Mouse (Mus musculus): ENCODE results near the gene Alcam. TPM values are rescaled to one million over a fixed set of nuclear protein-coding genes. Genes with fewer than 3 reads are reported as not detected.

Gene Alcam
- polyA plus RNA-seq, 1 experiment from 2014 or later: 35.2 TPM

DNA sequence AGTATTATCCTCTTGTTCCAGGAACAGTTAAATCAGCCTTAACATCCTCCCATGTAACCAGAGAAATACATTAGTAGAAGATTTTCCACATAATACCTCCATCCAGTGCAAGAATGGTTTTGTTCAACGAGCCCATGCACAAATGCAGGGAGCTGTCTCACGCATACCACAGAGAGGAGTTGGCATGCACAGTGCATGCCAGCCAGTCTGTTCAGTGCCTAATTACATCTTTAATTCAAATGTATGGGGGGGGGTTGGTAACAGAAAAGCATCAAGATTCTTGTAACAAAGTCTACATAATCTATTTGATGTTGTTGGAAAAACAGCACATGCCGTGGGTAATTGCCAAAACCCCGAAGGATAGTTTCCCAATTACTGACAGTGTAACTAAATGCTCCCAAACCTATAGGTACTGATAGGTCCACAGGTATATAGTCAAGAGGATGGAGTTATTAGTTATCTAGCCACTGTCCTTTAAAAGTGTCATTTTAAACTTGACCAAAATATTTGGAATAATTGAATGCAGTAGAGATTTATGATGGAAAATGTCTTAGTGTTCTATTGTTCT, 89.8 kb downstream of the Alcam start:
- Histone ChIP-seq H3K27me3 (ENCODE audit: control insufficient read depth, insufficient read depth, low read depth, low read length) (no peaks in the 10 kb centered on the region), H3K4me2 (ENCODE audit: low read length) (no peak overlapping the region), H3K4me1 (ENCODE audit: control insufficient read depth, insufficient read depth, low read length) (no peaks in the 10 kb centered on the region), H3K36me3 (ENCODE audit: control insufficient read depth, insufficient read depth, low read length) (no peaks in the 10 kb centered on the region), H3K9ac (ENCODE audit: low read depth, low read length) (no peak overlapping the region), H3K4me3 (ENCODE audit: low read depth, low read length) (no peak overlapping the region), H3K9me3 (replicated peaks; ENCODE audit: control insufficient read depth, low read length, poor library complexity, severe bottlenecking) (no peaks in the 10 kb centered on the region), H3K27ac (ENCODE audit: low read length) (no peak overlapping the region)
- ATAC-seq: no peak
- WGBS: 65% methylated on average over 4 of the region's 4 CpGs

- H3K27me3 ChIP-seq (ENCODE audit: control insufficient read depth, insufficient read depth, low read depth, low read length): no peaks in the 10 kb centered on the region
- WGBS: 83% methylated on average over 2 of the region's 2 CpGs
- H3K27ac ChIP-seq (ENCODE audit: low read length): no peak overlapping the region
- no peaks in the 10 kb centered on the region for H3K36me3 ChIP-seq (ENCODE audit: control insufficient read depth, insufficient read depth, low read length)
- no peaks in the 10 kb centered on the region for H3K4me1 ChIP-seq (ENCODE audit: control insufficient read depth, insufficient read depth, low read length)
- no peak overlapping the region for H3K4me2 ChIP-seq (ENCODE audit: low read length)
- no peaks in the 10 kb centered on the region for H3K9me3 ChIP-seq (replicated peaks; ENCODE audit: control insufficient read depth, low read length, poor library complexity, severe bottlenecking)
- ATAC-seq: no peak
- H3K4me3 ChIP-seq (ENCODE audit: low read depth, low read length): no peak overlapping the region
- H3K9ac ChIP-seq (ENCODE audit: low read depth, low read length): no peak overlapping the region
Measured at GRCm38 (mm10) chr16:52343467-52344033, 110.3 kb downstream of the Alcam start.

- ATAC-seq: no peak
- Histone ChIP-seq H3K4me2 (ENCODE audit: low read length) (no peak overlapping the region), H3K9ac (ENCODE audit: low read depth, low read length) (no peak overlapping the region), H3K9me3 (replicated peaks; ENCODE audit: control insufficient read depth, low read length, poor library complexity, severe bottlenecking) (no peaks in the 10 kb centered on the region), H3K4me3 (ENCODE audit: low read depth, low read length) (no peak overlapping the region), H3K27me3 (ENCODE audit: control insufficient read depth, insufficient read depth, low read depth, low read length) (no peaks in the 10 kb centered on the region), H3K27ac (ENCODE audit: low read length) (no peak overlapping the region), H3K4me1 (ENCODE audit: control insufficient read depth, insufficient read depth, low read length) (no peaks in the 10 kb centered on the region), H3K36me3 (ENCODE audit: control insufficient read depth, insufficient read depth, low read length) (no peaks in the 10 kb centered on the region)
- 86% methylated on average over 8 of the region's 8 CpGs for WGBS
Measured at GRCm38 (mm10) chr16:52342694-52343466, 111.0 kb downstream of the Alcam start.

DNA sequence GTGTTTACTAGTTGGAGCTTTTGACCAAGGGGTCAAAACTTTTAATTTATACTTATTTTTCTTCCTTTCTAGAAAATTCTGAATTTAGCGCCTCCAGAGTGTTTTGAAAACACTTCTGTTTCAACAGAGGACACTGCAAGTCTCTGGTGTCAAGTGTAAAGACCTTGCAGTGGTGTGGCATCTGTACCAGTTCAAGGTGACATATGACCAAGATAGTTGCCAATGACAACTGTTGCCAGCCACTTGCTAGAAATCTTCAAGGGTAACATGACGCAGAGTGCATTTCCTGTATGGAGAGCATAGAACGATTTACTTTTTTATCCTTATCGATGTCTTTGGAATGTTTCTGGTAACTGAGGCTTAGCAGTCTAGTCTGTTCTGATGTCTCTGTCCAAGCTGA, 119.8 kb downstream of the Alcam start:
- Histone ChIP-seq H3K4me3 (ENCODE audit: low read depth, low read length) (no peak overlapping the region), H3K9me3 (replicated peaks; ENCODE audit: control insufficient read depth, low read length, poor library complexity, severe bottlenecking) (no peaks in the 10 kb centered on the region; the same call in 1 of the 2 replicates), H3K27me3 (ENCODE audit: control insufficient read depth, insufficient read depth, low read depth, low read length) (no peaks in the 10 kb centered on the region), H3K27ac (ENCODE audit: low read length) (no peak overlapping the region), H3K9ac (ENCODE audit: low read depth, low read length) (no peak overlapping the region), H3K4me1 (ENCODE audit: control insufficient read depth, insufficient read depth, low read length) (no peaks in the 10 kb centered on the region), H3K4me2 (ENCODE audit: low read length) (no peak overlapping the region), H3K36me3 (ENCODE audit: control insufficient read depth, insufficient read depth, low read length) (no peaks in the 10 kb centered on the region)
- WGBS: 84% methylated on average over 4 of the region's 4 CpGs
- ATAC-seq: no peak

DNA sequence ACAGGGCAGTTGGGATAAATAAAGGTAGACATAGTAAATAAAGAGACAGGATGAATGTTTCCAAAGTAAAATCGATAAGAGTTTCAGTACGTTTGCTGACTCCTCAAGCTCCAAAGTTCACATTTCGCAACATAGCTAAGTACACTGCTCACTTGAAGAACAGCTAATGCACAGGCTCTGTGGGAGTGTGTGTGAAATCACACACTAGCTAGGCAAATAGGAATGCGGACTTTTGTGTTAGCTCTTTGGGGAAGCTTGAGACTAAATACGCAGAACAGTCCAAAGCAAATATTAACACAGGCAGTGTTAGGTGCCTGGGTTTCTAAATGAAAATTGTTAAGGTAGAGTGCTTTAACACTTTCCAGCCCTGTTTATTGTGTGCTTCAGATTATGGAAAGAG, 120.2 kb downstream of the Alcam start:
- H3K9me3 ChIP-seq (replicated peaks; ENCODE audit: control insufficient read depth, low read length, poor library complexity, severe bottlenecking): no peaks in the 10 kb centered on the region; the same call in 1 of the 2 replicates
- H3K4me1 ChIP-seq (ENCODE audit: control insufficient read depth, insufficient read depth, low read length): no peaks in the 10 kb centered on the region
- H3K9ac ChIP-seq (ENCODE audit: low read depth, low read length): no peak overlapping the region
- no peak for ATAC-seq
- no peaks in the 10 kb centered on the region for H3K27me3 ChIP-seq (ENCODE audit: control insufficient read depth, insufficient read depth, low read depth, low read length)
- no peak overlapping the region for H3K4me3 ChIP-seq (ENCODE audit: low read depth, low read length)
- no peaks in the 10 kb centered on the region for H3K36me3 ChIP-seq (ENCODE audit: control insufficient read depth, insufficient read depth, low read length)
- no peak overlapping the region for H3K27ac ChIP-seq (ENCODE audit: low read length)
- no peak overlapping the region for H3K4me2 ChIP-seq (ENCODE audit: low read length)
- WGBS: 83% methylated on average over 5 of the region's 5 CpGs

GRCm38 (mm10) chr16:52331341-52331830, 122.5 kb downstream of the Alcam start:
- Histone ChIP-seq H3K9me3 (replicated peaks; ENCODE audit: control insufficient read depth, low read length, poor library complexity, severe bottlenecking) (no peaks in the 10 kb centered on the region; the same call in 1 of the 2 replicates), H3K9ac (ENCODE audit: low read depth, low read length) (no peak overlapping the region), H3K27ac (ENCODE audit: low read length) (no peak overlapping the region), H3K4me2 (ENCODE audit: low read length) (no peak overlapping the region), H3K27me3 (ENCODE audit: control insufficient read depth, insufficient read depth, low read depth, low read length) (no peaks in the 10 kb centered on the region), H3K4me1 (ENCODE audit: control insufficient read depth, insufficient read depth, low read length) (no peaks in the 10 kb centered on the region), H3K36me3 (ENCODE audit: control insufficient read depth, insufficient read depth, low read length) (no peaks in the 10 kb centered on the region), H3K4me3 (ENCODE audit: low read depth, low read length) (no peak overlapping the region)
- ATAC-seq: no peak
- WGBS: 91% methylated on average over 3 of the region's 3 CpGs

- Histone ChIP-seq H3K36me3 (ENCODE audit: control insufficient read depth, insufficient read depth, low read length) (no peaks in the 10 kb centered on the region), H3K4me2 (ENCODE audit: low read length) (no peak overlapping the region), H3K9ac (ENCODE audit: low read depth, low read length) (no peak overlapping the region), H3K4me1 (ENCODE audit: control insufficient read depth, insufficient read depth, low read length) (no peaks in the 10 kb centered on the region), H3K27ac (ENCODE audit: low read length) (no peak overlapping the region), H3K27me3 (ENCODE audit: control insufficient read depth, insufficient read depth, low read depth, low read length) (no peaks in the 10 kb centered on the region), H3K4me3 (ENCODE audit: low read depth, low read length) (no peak overlapping the region), H3K9me3 (replicated peaks; ENCODE audit: control insufficient read depth, low read length, poor library complexity, severe bottlenecking) (no peaks in the 10 kb centered on the region; the same call in 1 of the 2 replicates)
- no peak for ATAC-seq
- WGBS: 92% methylated on average over 2 of the region's 2 CpGs
Measured at GRCm38 (mm10) chr16:52329420-52329819, 124.5 kb downstream of the Alcam start.

DNA sequence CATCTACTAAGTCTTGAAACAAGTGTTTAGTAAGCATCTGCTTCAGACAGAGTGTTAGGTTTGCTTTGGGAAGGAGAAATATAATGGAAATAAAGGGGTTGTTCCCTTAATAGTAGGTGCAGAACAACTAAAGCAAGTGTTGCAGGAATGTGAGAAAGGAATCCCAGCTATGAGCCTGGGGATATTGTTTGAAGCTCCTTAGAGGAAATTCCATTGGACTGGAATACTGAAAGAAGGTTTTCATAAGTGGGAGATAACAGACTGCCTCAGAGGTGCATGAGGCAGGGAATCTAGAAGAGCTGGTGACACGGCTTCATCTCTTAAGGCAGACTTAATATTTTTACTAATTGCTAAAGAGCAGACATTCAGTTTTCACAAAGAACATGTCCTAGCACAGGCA, 134.6 kb downstream of the Alcam start:
- H3K9ac ChIP-seq (ENCODE audit: low read depth, low read length): no peak overlapping the region
- WGBS: 79% methylated on average over 1 of the region's 1 CpGs
- no peaks in the 10 kb centered on the region for H3K27me3 ChIP-seq (ENCODE audit: control insufficient read depth, insufficient read depth, low read depth, low read length)
- no peaks in the 10 kb centered on the region for H3K36me3 ChIP-seq (ENCODE audit: control insufficient read depth, insufficient read depth, low read length)
- no peaks in the 10 kb centered on the region for H3K9me3 ChIP-seq (replicated peaks; ENCODE audit: control insufficient read depth, low read length, poor library complexity, severe bottlenecking)
- ATAC-seq: no peak
- H3K4me3 ChIP-seq (ENCODE audit: low read depth, low read length): no peak overlapping the region
- no peak overlapping the region for H3K4me2 ChIP-seq (ENCODE audit: low read length)
- no peaks in the 10 kb centered on the region for H3K4me1 ChIP-seq (ENCODE audit: control insufficient read depth, insufficient read depth, low read length)
- H3K27ac ChIP-seq (ENCODE audit: low read length): no peak overlapping the region

DNA sequence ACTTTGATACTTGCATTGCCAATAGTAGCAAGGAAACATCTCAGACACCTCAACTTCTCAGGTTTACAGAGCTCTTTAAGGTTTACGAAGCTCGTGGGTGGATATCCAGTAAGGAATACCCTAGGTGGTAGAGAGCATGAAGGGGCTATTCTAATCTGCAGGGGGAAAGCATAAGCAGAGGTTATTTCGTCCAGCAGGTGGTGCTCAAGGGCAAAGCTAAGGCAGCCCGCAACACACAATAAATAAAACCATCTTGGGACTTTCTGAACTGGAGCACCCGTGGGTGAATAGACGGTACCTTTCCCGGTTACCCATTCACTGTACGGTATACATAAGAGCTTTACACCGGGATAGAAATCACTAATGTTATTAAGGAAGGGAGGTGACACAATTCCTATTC, 142.8 kb downstream of the Alcam start:
- H3K36me3 ChIP-seq (ENCODE audit: control insufficient read depth, insufficient read depth, low read length): no peaks in the 10 kb centered on the region
- 0 out of 2 replicates have a peak overlapping the region, but pooled peaks have one; percentile 28 for H3K4me2 ChIP-seq (ENCODE audit: low read length)
- no peak overlapping the region for H3K9ac ChIP-seq (ENCODE audit: low read depth, low read length)
- no peaks in the 10 kb centered on the region for H3K27me3 ChIP-seq (ENCODE audit: control insufficient read depth, insufficient read depth, low read depth, low read length)
- peak; percentile 66; the same call in 1 of the 2 replicates for ATAC-seq
- WGBS: 23% methylated on average over 9 of the region's 9 CpGs
- H3K4me1 ChIP-seq (ENCODE audit: control insufficient read depth, insufficient read depth, low read length): no peaks in the 10 kb centered on the region
- H3K9me3 ChIP-seq (replicated peaks; ENCODE audit: control insufficient read depth, low read length, poor library complexity, severe bottlenecking): no peaks in the 10 kb centered on the region
- no peak overlapping the region for H3K27ac ChIP-seq (ENCODE audit: low read length)
- H3K4me3 ChIP-seq (ENCODE audit: low read depth, low read length): no peak overlapping the region
